Mouse (Mus musculus): ENCODE results near the gene Rhob. TPM values are rescaled to one million over a fixed set of nuclear protein-coding genes. Genes with fewer than 3 reads are reported as not detected.

Gene Rhob
- polyA plus RNA-seq, 1 experiment from 2014 or later = 45.3 TPM

GRCm38 (mm10) chr12:8511037-8511882, 11.5 kb upstream of the Rhob start:
- no peaks in the 10 kb centered on the region for H3K36me3 ChIP-seq (replicated peaks; ENCODE audit: control insufficient read depth, insufficient read depth, low read depth, low read length)
- no peaks in the 10 kb centered on the region for H3K9me3 ChIP-seq (replicated peaks; ENCODE audit: control insufficient read depth, low read length)
- no peak overlapping the region for H3K9ac ChIP-seq (replicated peaks; ENCODE audit: low read length)
- no peak overlapping the region for H3K27ac ChIP-seq (replicated peaks; ENCODE audit: low read depth, low read length)
- ATAC-seq (replicated peaks; ENCODE audit: insufficient number of reproducible peaks, low FRiP score, low TSS enrichment, low read depth) = 0 out of 2 replicates have a peak, but pooled peaks have one; percentile 52
- DNase-seq (ENCODE audit: low spot score) = no peak
- 83% methylated on average over 18 of the region's 18 CpGs for WGBS
- no peak overlapping the region for H3K4me2 ChIP-seq (ENCODE audit: low read depth, low read length)
- no peak overlapping the region for H3K4me3 ChIP-seq (ENCODE audit: low read depth, low read length)
- H3K27me3 ChIP-seq (ENCODE audit: control insufficient read depth, insufficient read depth, low read length) = no peaks in the 10 kb centered on the region
- H3K4me1 ChIP-seq (ENCODE audit: control insufficient read depth, insufficient read depth, low read length) = no peaks in the 10 kb centered on the region

- WGBS = 64% methylated on average over 6 of the region's 6 CpGs
- ATAC-seq (replicated peaks; ENCODE audit: insufficient number of reproducible peaks, low FRiP score, low TSS enrichment, low read depth) (no peak), DNase-seq (ENCODE audit: low spot score) (no peak)
- no peak overlapping the region for H3K27ac ChIP-seq (replicated peaks; ENCODE audit: low read depth, low read length)
- no peak overlapping the region for H3K4me3 ChIP-seq (ENCODE audit: low read depth, low read length)
- H3K4me1 ChIP-seq (ENCODE audit: control insufficient read depth, insufficient read depth, low read length) = no peaks in the 10 kb centered on the region
- H3K9me3 ChIP-seq (replicated peaks; ENCODE audit: control insufficient read depth, low read length) = no peaks in the 10 kb centered on the region
- H3K36me3 ChIP-seq (replicated peaks; ENCODE audit: control insufficient read depth, insufficient read depth, low read depth, low read length) = no peaks in the 10 kb centered on the region
- H3K4me2 ChIP-seq (ENCODE audit: low read depth, low read length) = no peak overlapping the region
- no peak overlapping the region for H3K9ac ChIP-seq (replicated peaks; ENCODE audit: low read length)
- H3K27me3 ChIP-seq (ENCODE audit: control insufficient read depth, insufficient read depth, low read length) = no peaks in the 10 kb centered on the region
Measured at GRCm38 (mm10) chr12:8510317-8510988, 10.6 kb upstream of the Rhob start.

GRCm38 (mm10) chr12:8509693-8510092, 9.9 kb upstream of the Rhob start:
- H3K4me2 ChIP-seq (ENCODE audit: low read depth, low read length) = no peak overlapping the region
- H3K27ac ChIP-seq (replicated peaks; ENCODE audit: low read depth, low read length) = no peak overlapping the region
- no peaks in the 10 kb centered on the region for H3K9me3 ChIP-seq (replicated peaks; ENCODE audit: control insufficient read depth, low read length)
- no peaks in the 10 kb centered on the region for H3K36me3 ChIP-seq (replicated peaks; ENCODE audit: control insufficient read depth, insufficient read depth, low read depth, low read length)
- no peak overlapping the region for H3K4me3 ChIP-seq (ENCODE audit: low read depth, low read length)
- no peak overlapping the region for H3K9ac ChIP-seq (replicated peaks; ENCODE audit: low read length)
- DNase-seq (ENCODE audit: low spot score) (no peak), ATAC-seq (replicated peaks; ENCODE audit: insufficient number of reproducible peaks, low FRiP score, low TSS enrichment, low read depth) (no peak)
- no peaks in the 10 kb centered on the region for H3K4me1 ChIP-seq (ENCODE audit: control insufficient read depth, insufficient read depth, low read length)
- 72% methylated on average over 5 of the region's 5 CpGs for WGBS
- H3K27me3 ChIP-seq (ENCODE audit: control insufficient read depth, insufficient read depth, low read length) = no peaks in the 10 kb centered on the region

GRCm38 (mm10) chr12:8506954-8507707, 7.3 kb upstream of the Rhob start:
- DNase-seq (ENCODE audit: low spot score) (no peak), ATAC-seq (replicated peaks; ENCODE audit: insufficient number of reproducible peaks, low FRiP score, low TSS enrichment, low read depth) (no peak)
- Histone ChIP-seq H3K4me3 (ENCODE audit: low read depth, low read length) (no peak overlapping the region), H3K4me1 (ENCODE audit: control insufficient read depth, insufficient read depth, low read length) (no peaks in the 10 kb centered on the region), H3K4me2 (ENCODE audit: low read depth, low read length) (no peak overlapping the region), H3K27ac (replicated peaks; ENCODE audit: low read depth, low read length) (no peak overlapping the region), H3K27me3 (ENCODE audit: control insufficient read depth, insufficient read depth, low read length) (no peaks in the 10 kb centered on the region), H3K9me3 (replicated peaks; ENCODE audit: control insufficient read depth, low read length) (no peaks in the 10 kb centered on the region), H3K9ac (replicated peaks; ENCODE audit: low read length) (no peak overlapping the region), H3K36me3 (replicated peaks; ENCODE audit: control insufficient read depth, insufficient read depth, low read depth, low read length) (no peaks in the 10 kb centered on the region)
- 79% methylated on average over 9 of the region's 9 CpGs for WGBS

GRCm38 (mm10) chr12:8504131-8504530, 4.3 kb upstream of the Rhob start:
- Histone ChIP-seq H3K9ac (replicated peaks; ENCODE audit: low read length) (no peak overlapping the region), H3K27ac (replicated peaks; ENCODE audit: low read depth, low read length) (no peak overlapping the region), H3K36me3 (replicated peaks; ENCODE audit: control insufficient read depth, insufficient read depth, low read depth, low read length) (no peaks in the 10 kb centered on the region), H3K4me1 (ENCODE audit: control insufficient read depth, insufficient read depth, low read length) (no peaks in the 10 kb centered on the region), H3K4me2 (ENCODE audit: low read depth, low read length) (no peak overlapping the region), H3K27me3 (ENCODE audit: control insufficient read depth, insufficient read depth, low read length) (no peaks in the 10 kb centered on the region), H3K9me3 (replicated peaks; ENCODE audit: control insufficient read depth, low read length) (no peaks in the 10 kb centered on the region), H3K4me3 (ENCODE audit: low read depth, low read length) (no peak overlapping the region)
- 79% methylated on average over 6 of the region's 6 CpGs for WGBS
- no peak for DNase-seq (ENCODE audit: low spot score)
- ATAC-seq (replicated peaks; ENCODE audit: insufficient number of reproducible peaks, low FRiP score, low TSS enrichment, low read depth) = no peak

- H3K9ac ChIP-seq (replicated peaks; ENCODE audit: low read length) = no peak overlapping the region
- WGBS = 11% methylated on average over 6 of the region's 6 CpGs
- DNase-seq (ENCODE audit: low spot score) (peak; percentile 87), ATAC-seq (replicated peaks; ENCODE audit: insufficient number of reproducible peaks, low FRiP score, low TSS enrichment, low read depth) (no peak)
- H3K27me3 ChIP-seq (ENCODE audit: control insufficient read depth, insufficient read depth, low read length) = no peaks in the 10 kb centered on the region
- H3K27ac ChIP-seq (replicated peaks; ENCODE audit: low read depth, low read length) = no peak overlapping the region
- no peaks in the 10 kb centered on the region for H3K9me3 ChIP-seq (replicated peaks; ENCODE audit: control insufficient read depth, low read length)
- H3K36me3 ChIP-seq (replicated peaks; ENCODE audit: control insufficient read depth, insufficient read depth, low read depth, low read length) = no peaks in the 10 kb centered on the region
- no peak overlapping the region for H3K4me3 ChIP-seq (ENCODE audit: low read depth, low read length)
- no peak overlapping the region for H3K4me2 ChIP-seq (ENCODE audit: low read depth, low read length)
- H3K4me1 ChIP-seq (ENCODE audit: control insufficient read depth, insufficient read depth, low read length) = no peaks in the 10 kb centered on the region
Measured at GRCm38 (mm10) chr12:8502546-8502945, 2.7 kb upstream of the Rhob start.

GRCm38 (mm10) chr12:8501571-8502305, 1.9 kb upstream of the Rhob start:
- 89% methylated on average over 14 of the region's 14 CpGs for WGBS
- Histone ChIP-seq H3K36me3 (replicated peaks; ENCODE audit: control insufficient read depth, insufficient read depth, low read depth, low read length) (no peaks in the 10 kb centered on the region), H3K4me2 (ENCODE audit: low read depth, low read length) (no peak overlapping the region), H3K9me3 (replicated peaks; ENCODE audit: control insufficient read depth, low read length) (no peaks in the 10 kb centered on the region), H3K27ac (replicated peaks; ENCODE audit: low read depth, low read length) (no peak overlapping the region), H3K4me3 (ENCODE audit: low read depth, low read length) (no peak overlapping the region), H3K9ac (replicated peaks; ENCODE audit: low read length) (no peak overlapping the region), H3K27me3 (ENCODE audit: control insufficient read depth, insufficient read depth, low read length) (no peaks in the 10 kb centered on the region), H3K4me1 (ENCODE audit: control insufficient read depth, insufficient read depth, low read length) (no peaks in the 10 kb centered on the region)
- ATAC-seq (replicated peaks; ENCODE audit: insufficient number of reproducible peaks, low FRiP score, low TSS enrichment, low read depth) = no peak
- DNase-seq (ENCODE audit: low spot score) = no peak
